Mouse (Mus musculus) right cerebral cortex, adult 18-20 months (tissue): Measurements from ENCODE around the gene Cwf19l1.

ENCODE experiments used
- DNase-seq: peaks from one replicate; pipeline ENCODE4 v3.0.0; 2022; ENCODE audit warnings: mixed read lengths

Cwf19l1 gene

GRCm38 (mm10) chr19:44110356-44110755 is 25.3 kb downstream of the Cwf19l1 start:
- DNase-seq = no peak

DNA sequence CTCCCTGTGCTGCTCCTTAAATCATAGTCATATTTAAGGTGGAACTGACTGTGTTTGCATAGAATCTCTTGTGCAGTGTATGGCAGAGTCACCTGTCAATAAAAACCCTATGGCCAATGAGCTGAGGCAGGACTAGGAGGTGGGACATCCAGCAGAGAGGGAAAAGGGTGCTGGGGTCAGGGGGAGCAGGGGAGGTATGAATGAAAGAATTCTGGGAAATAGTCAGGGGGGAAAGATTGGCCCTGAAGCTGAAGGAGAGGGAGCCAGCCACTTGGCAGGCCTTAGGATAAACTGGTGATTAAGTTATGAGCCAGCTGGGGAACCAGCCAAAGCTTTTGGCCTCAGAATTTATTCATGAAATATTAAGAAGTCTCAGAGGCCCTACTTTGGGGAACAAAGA is 26.7 kb downstream of the Cwf19l1 start:
- DNase-seq = no peak

DNA sequence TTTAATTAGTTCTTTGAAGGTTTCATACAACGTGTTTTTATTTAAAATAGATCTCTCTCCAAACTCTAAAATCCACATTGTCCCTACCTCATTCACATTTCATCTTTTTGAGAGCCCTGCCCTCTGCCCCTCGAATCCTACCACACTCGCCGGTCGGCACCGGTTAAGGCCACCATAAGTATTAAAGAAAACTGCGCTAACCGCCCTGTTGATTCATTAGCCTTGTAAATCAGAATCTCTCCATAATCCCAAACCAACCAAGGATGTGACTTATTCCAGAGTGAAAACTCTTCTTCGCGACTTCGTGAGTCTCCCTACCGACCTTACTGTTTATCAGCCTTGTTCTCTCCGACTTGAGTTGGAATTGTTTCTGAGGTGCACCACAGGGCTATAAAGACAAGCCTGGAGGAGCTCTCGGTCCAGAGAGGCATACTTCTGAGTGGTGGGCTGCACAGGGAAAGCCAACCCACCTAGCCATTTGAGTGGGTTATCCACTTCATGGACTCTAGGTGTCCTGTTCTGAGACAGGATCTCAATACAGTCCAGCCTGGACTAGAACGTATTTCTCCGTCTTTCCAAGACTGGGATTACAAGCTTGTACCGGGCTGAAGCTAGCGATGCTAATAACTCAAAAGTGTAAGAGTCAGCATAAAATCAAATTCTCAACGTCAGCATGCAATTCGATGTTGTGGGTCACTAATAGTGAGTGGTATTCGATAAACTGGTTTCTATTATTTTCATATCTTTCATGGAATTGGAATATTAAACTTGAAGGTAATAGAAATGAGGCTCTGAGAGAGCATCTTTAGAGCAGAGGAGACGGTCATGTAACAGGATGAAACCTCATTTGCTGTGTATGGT is 27.8 kb downstream of the Cwf19l1 start:
- no peak for DNase-seq

DNA sequence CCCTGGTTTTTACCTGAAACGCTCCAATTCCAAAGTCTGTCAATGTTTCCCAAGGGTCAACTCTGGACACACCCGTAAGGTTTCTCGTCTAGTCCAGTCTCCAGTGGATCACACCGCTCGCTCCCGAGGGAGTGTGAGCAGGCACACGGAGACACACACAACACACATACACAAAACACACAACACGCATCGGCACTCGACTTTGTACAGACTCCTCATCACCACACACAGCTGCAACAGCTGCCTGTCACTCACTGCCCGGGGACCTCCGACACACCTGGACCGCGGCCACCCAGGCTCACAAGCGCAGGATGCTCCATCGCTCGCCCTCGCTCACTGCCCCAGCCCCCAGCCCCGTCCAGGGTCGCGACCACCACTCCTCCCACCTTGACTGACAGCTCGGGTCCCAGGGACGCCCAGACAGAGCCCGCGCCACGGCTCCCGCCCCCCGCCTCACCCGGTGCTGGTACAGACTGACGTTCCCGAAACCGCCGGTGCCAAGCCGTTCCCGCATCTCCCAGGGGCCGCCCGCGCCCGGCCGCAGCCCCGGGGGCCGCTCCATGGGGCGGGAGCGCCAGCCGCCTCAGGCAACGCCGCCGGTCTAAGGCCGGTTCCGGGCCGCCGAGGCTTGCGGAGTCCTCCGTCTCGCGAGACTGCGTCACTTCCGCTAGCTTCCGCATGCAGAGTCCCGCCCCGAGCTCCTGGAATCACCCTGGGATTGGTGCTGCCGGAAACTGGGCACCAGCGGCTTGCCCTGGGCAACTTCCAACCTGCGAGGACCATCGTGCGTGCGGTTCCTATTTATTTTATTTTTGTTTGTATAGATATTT is 28.6 kb downstream of the Cwf19l1 start, which contains the start of gene Chuk:
Chuk (minus strand) TSS at position 650 of the 830 bp plus-strand sequence.
- DNase-seq = peak; percentile 96

GRCm38 (mm10) chr19:44104393-44104792 is 31.3 kb downstream of the Cwf19l1 start:
- DNase-seq = no peak

- DNase-seq = no peak
Measured at GRCm38 (mm10) chr19:44103001-44103400, 32.7 kb downstream of the Cwf19l1 start.

DNA sequence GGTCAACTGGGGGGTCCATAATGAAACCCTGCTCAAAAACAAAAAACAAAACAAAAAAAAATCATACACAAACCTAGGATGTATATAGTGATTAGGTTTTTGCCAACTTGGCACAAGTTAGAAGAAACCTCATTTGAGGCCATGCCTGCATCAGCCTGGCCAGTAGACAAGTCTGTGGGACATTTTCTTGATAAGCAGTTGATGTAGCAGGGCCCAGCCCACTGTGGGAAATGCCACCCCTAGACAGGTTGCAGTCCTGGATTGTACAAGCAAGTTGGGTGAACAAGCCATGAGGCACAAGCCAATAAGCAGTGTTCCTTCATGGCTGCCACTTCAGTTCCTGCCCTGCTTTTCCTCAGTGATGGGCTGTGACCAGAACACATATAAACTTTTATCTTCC is 34.8 kb downstream of the Cwf19l1 start:
- no peak for DNase-seq

GRCm38 (mm10) chr19:44086278-44086677 is 49.4 kb downstream of the Cwf19l1 start:
- no peak for DNase-seq

GRCm38 (mm10) chr19:44080920-44081319 is 54.8 kb downstream of the Cwf19l1 start:
- DNase-seq = no peak

DNA sequence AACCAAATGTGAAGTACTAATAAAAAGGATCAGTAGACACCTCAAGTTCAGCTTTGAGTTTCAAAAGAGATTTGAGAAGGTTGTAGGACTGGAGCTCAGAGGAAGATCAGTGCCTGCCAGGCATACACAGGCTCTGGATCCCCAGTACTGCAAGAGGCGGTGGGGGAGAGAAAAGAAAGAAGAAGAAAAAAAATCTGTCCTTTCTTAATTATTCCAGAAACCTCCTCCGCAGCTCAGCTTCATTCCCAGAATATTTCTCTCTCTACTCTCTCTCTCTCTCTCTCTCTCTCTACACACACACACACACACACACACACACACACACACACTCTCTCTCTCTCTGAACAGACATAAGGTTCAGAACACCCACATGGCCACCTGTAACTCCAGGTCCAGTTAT is 55.7 kb downstream of the Cwf19l1 start:
- no peak for DNase-seq

DNA sequence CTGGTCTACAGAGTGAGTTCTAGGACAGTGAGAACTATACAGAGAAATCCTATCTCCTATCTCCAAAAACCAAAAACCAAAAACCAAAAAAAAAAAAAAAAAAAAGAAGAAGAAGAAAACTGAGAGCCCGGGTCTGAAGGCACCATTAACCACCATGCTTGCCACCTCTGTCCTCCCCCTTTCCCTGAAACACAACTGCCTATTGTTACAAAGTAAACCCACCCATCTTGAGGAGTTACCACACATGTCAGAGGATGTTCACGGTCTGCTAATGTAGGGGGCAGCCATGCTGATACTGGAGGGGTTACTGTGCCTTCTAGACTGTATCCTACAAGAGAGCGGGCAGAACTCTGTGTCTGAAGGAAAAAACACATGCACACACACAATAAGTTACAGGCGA is 58.7 kb downstream of the Cwf19l1 start:
- no peak for DNase-seq

- DNase-seq = no peak
Measured at GRCm38 (mm10) chr19:44076457-44076856, 59.2 kb downstream of the Cwf19l1 start.

- no peak for DNase-seq
Measured at GRCm38 (mm10) chr19:44074986-44075385, 60.7 kb downstream of the Cwf19l1 start.

- no peak for DNase-seq
Measured at GRCm38 (mm10) chr19:44071166-44071565, 64.5 kb downstream of the Cwf19l1 start.

GRCm38 (mm10) chr19:44069914-44070232 is 65.8 kb downstream of the Cwf19l1 start:
- no peak for DNase-seq

GRCm38 (mm10) chr19:44069121-44069913 is 66.4 kb downstream of the Cwf19l1 start, which contains the start of gene Erlin1:
TSS of gene Erlin1 (minus strand) at chr19:44069785.
- DNase-seq = peak; percentile 92

DNA sequence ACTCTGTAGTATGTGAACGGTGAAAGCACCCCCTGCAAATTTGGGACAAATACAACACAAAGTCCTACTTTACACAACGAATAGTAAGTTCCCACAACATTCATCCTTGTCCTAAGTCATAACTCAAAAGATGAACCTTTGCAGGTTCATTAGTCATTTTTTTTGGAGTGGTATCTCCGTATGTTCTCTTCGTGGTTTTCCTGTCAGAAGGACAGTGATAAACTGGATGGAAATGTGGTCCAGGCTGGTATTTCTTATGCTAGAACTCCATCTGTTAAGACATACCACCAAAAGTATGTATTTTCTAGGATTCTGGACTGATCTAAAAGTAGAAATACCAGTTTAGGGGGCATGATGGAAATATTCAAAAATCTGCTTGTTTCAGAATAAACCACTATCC is 67.4 kb downstream of the Cwf19l1 start:
- no peak for DNase-seq

DNA sequence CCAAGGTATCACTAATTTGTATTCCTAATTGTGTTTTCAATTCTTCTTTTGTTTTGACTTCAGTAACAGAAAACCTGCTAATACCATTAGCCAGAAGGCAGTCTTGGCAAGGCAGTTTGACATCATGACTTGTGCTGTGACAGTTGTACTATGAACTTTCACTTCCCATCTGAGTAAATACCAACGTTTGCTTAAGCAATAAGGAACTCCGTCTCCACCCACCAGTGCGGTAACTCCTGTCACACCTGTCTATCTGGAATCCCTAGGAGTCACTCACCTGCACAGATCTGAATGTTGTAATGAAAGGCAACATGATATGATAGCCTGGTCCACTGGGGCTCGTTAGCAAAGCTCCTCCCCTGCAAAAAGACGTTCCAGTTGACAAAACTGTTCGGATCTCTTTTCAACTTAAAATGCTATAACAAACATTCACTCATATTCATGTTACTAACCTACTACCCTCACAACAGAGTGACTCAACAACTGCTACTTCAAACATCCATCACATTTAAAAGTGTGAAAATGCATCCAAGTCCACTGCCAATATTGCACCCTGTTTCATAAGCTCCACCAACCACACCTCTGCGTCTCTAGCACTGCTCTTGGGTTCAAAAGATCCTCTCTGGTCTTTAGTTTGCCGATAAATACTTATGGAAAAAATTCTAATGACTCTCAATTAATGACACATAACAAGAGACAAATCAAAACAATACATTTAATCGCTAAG is 68.2 kb downstream of the Cwf19l1 start:
- no peak for DNase-seq

DNA sequence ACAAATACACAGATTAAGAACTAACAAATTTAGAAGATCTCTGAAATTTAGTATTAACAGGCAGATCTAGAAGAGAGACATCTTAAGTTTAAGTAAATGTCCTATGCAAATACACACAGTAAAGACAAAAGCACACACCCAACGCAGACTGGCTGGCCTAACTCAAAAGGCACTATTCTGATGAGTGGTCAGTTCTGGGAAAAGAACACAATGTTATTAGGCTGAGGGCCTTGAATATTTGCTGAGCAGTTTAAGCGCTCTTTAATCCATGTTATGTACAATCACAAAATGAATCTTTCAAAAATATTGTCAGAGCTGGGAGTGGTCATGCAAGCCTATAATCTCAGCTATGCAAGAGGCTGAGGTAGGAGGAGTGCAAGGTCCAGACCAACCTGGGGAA is 70.9 kb downstream of the Cwf19l1 start:
- DNase-seq = no peak

DNA sequence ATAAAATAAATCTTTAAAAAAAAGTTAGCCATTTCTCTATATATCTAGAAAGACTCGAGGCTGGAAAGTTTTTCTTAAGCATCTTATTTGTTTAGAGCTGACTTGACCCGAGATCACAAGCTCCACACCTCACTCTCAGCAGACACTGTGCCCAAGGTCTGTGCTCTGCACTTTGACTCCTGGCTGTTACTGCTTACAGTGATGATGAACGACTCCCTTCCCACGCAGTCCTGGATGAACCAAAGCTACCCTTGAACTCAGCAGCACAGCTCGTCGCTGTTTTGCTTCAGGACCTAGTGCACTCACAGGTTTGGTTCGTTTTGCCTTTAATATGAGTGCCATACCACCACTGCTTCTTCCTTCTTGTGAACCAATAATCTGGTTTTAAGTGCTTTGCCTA is 71.9 kb downstream of the Cwf19l1 start:
- DNase-seq = no peak

DNA sequence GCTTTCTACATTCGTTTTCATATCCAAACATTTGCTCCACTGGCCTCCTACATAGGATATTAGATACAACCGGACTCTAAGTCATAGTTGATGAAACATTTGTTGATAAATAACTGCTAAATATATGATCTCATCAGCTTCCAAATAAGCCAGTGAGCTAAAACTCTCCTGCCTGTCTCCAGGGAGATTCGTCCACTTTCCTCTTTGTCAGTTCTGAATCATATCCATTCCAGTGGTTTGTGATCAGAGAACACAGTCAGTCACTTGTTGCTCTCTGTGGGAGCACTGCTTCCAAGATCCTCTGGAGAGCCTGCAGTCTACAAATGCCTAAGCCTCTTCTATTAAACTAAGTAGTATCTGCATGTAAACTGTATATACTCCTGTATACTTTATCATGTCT is 75.5 kb downstream of the Cwf19l1 start:
- no peak for DNase-seq
